Mouse (Mus musculus): ENCODE data around the gene Pagr1b. TPM values are rescaled to one million over a fixed set of nuclear protein-coding genes. Genes with fewer than 3 reads are reported as not detected.

Pagr1b gene
- polyA plus RNA-seq, 1 experiment: 0.48 TPM

DNA sequence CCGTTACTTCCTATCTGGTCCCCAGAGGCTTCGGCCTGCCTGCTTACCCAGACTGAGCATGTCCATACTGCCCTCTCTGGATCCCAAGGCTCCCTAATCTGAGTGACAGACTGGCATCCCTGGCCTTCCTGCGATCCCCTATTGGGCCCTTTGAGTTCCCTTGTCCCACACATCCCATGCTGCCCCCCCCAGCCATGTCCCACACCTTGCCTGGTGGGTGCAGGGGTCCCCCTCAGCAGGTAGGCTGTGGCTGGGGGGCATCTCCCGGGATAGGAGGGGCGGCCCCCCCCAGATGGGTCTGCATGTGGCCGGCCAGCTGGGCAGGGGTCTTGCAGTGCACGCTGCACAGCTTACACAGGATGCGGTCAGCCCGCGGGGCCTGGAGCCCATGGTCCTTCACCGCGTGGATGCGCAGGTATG is 7.0 kb upstream of the Pagr1b start:
- Histone ChIP-seq H3K27ac (ENCODE audit: insufficient read depth, low read length) (no peak overlapping the region), H3K4me1 (ENCODE audit: control insufficient read depth, insufficient read depth, insufficient read length) (peaks cover 43% of the 10 kb centered on the region), H3K4me3 (ENCODE audit: extremely low read depth, insufficient read depth, insufficient read length) (no peak overlapping the region), H3K36me3 (ENCODE audit: control insufficient read depth, insufficient read depth, low read length) (peaks cover 16% of the 10 kb centered on the region), H3K27me3 (ENCODE audit: control insufficient read depth, insufficient read depth, low read length) (no peaks in the 10 kb centered on the region)
- 71% methylated on average over 13 of the region's 13 CpGs for WGBS
- no peak for TF ChIP-seq POLR2A (IDR thresholded peaks at IDR 0.05; ENCODE audit: low read depth, low read length)
- TF ChIP-seq CTCF (IDR thresholded peaks at IDR 0.05; ENCODE audit: extremely low read depth, insufficient read depth, insufficient read length, insufficient replicate concordance): no peak
- no peak for DNase-seq (ENCODE audit: low read depth in 1 of 2, low spot score in 2 of 2)

- WGBS: 76% methylated on average over 7 of the region's 7 CpGs
- H3K4me1 ChIP-seq (ENCODE audit: control insufficient read depth, insufficient read depth, insufficient read length): peaks cover 37% of the 10 kb centered on the region
- H3K4me3 ChIP-seq (ENCODE audit: extremely low read depth, insufficient read depth, insufficient read length): no peak overlapping the region
- H3K27ac ChIP-seq (ENCODE audit: insufficient read depth, low read length): no peak overlapping the region
- no peak for DNase-seq (ENCODE audit: low read depth in 1 of 2, low spot score in 2 of 2)
- TF ChIP-seq CTCF (IDR thresholded peaks at IDR 0.05; ENCODE audit: extremely low read depth, insufficient read depth, insufficient read length, insufficient replicate concordance) (no peak), POLR2A (IDR thresholded peaks at IDR 0.05; ENCODE audit: low read depth, low read length) (no peak)
- H3K36me3 ChIP-seq (ENCODE audit: control insufficient read depth, insufficient read depth, low read length): peaks cover 16% of the 10 kb centered on the region
- H3K27me3 ChIP-seq (ENCODE audit: control insufficient read depth, insufficient read depth, low read length): no peaks in the 10 kb centered on the region
Observed at GRCm38 (mm10) chr7:127022528-127023271, 6.4 kb upstream of the Pagr1b start.

DNA sequence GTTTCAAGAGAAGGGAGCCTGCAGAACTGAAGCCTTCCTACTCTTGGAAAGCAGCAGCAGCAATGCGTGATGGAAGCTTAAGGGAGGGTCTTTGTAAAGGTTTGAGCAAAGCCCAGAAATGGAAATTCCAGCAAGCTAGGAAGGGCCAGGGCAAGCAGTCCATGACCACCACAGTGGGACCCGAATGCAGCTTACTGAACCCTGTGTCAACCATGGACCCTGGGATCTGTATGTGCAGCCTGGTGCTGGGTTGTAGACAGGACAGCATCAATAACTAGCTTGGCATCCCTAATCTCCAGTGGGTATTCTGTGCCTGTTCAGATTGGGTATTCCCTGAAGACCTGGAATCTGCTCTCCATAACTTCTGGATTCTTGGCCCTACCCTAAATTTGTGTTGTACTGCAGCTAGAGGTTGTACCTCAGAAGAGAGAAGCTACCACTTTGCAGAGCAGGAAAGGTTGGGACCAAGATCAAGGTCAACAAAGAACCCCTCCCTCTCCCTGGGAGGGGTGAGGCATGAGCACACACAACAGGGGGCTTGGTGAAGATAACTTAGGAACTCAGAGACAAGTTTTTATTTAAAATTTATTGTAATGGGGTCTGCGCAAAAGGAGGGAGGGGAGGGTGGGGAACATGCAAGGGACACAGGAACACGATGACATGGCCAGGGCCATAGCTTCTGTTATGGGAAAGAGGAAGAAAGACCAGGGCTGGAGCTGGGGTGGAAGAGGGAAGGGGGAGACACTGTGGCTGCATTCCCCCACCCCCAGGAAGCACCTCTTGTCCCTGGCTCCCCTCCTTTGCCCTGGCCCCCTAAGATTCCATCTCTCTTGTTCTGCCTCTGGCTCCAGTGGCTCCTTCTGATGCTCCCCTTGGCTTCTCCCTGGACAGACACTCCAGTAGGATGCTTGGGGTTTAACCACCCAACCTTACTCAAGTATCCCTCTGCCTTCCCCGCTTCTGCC is 5.6 kb upstream of the Pagr1b start:
- DNase-seq (ENCODE audit: low read depth in 1 of 2, low spot score in 2 of 2): no peak
- no peaks in the 10 kb centered on the region for H3K27me3 ChIP-seq (ENCODE audit: control insufficient read depth, insufficient read depth, low read length)
- 54% methylated on average over 5 of the region's 5 CpGs for WGBS
- peaks cover 16% of the 10 kb centered on the region for H3K36me3 ChIP-seq (ENCODE audit: control insufficient read depth, insufficient read depth, low read length)
- H3K4me3 ChIP-seq (ENCODE audit: extremely low read depth, insufficient read depth, insufficient read length): no peak overlapping the region; the same call in 1 of the 2 replicates
- no peak overlapping the region for H3K27ac ChIP-seq (ENCODE audit: insufficient read depth, low read length)
- TF ChIP-seq POLR2A (IDR thresholded peaks at IDR 0.05; ENCODE audit: low read depth, low read length) (no peak), CTCF (IDR thresholded peaks at IDR 0.05; ENCODE audit: extremely low read depth, insufficient read depth, insufficient read length, insufficient replicate concordance) (no peak)
- H3K4me1 ChIP-seq (ENCODE audit: control insufficient read depth, insufficient read depth, insufficient read length): peaks cover 37% of the 10 kb centered on the region

GRCm38 (mm10) chr7:127020901-127021562 is 4.7 kb upstream of the Pagr1b start, which contains the start of the genes Gm42742 and Prrt2:
TSS of gene Gm42742 (minus strand) at chr7:127021097.
TSS of gene Prrt2 (minus strand) at chr7:127021211.
- no peak for TF ChIP-seq CTCF (IDR thresholded peaks at IDR 0.05; ENCODE audit: extremely low read depth, insufficient read depth, insufficient read length, insufficient replicate concordance)
- H3K27me3 ChIP-seq (ENCODE audit: control insufficient read depth, insufficient read depth, low read length): no peaks in the 10 kb centered on the region
- peak within 1 kb of the TSS; percentile 43; the same call in 1 of the 2 replicates for H3K4me3 ChIP-seq (ENCODE audit: extremely low read depth, insufficient read depth, insufficient read length)
- peak within 1 kb of the TSS; percentile 26; the same call in 1 of the 2 replicates for H3K27ac ChIP-seq (ENCODE audit: insufficient read depth, low read length)
- H3K36me3 ChIP-seq (ENCODE audit: control insufficient read depth, insufficient read depth, low read length): peaks cover 16% of the 10 kb centered on the region
- peak in 1 of 2 experiments; percentile 34 for DNase-seq (ENCODE audit: low read depth in 1 of 2, low spot score in 2 of 2)
- WGBS: 3% methylated on average over 35 of the region's 37 CpGs
- H3K4me1 ChIP-seq (ENCODE audit: control insufficient read depth, insufficient read depth, insufficient read length): peaks cover 37% of the 10 kb centered on the region

DNA sequence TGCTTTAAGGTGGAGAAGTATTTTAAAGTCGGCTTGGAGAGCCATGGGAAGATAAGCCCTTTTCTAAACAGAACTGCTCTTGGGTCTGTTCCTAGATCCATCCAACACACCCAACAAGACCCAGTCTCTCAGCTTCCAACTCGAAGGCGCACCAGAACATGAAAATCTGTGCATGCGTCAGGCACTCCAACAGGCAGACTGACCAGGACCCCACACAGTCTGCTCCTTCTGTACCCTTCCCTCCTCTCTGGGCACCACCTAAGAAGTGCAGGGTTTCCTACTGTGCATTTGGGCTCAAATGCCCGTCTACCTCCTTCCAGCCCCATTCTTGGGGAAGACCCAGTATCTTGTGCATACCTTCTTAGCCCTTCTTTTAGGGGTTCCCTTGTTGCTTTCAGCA is 4.2 kb upstream of the Pagr1b start:
- Histone ChIP-seq H3K27ac (ENCODE audit: insufficient read depth, low read length) (peak overlapping the region; percentile 26; the same call in 1 of the 2 replicates), H3K36me3 (ENCODE audit: control insufficient read depth, insufficient read depth, low read length) (peaks cover 16% of the 10 kb centered on the region), H3K4me3 (ENCODE audit: extremely low read depth, insufficient read depth, insufficient read length) (peak overlapping the region; percentile 43; the same call in 1 of the 2 replicates), H3K27me3 (ENCODE audit: control insufficient read depth, insufficient read depth, low read length) (no peaks in the 10 kb centered on the region), H3K4me1 (ENCODE audit: control insufficient read depth, insufficient read depth, insufficient read length) (peaks cover 37% of the 10 kb centered on the region)
- DNase-seq (ENCODE audit: low read depth in 1 of 2, low spot score in 2 of 2): no peak
- TF ChIP-seq CTCF (IDR thresholded peaks at IDR 0.05; ENCODE audit: extremely low read depth, insufficient read depth, insufficient read length, insufficient replicate concordance) (no peak), POLR2A (IDR thresholded peaks at IDR 0.05; ENCODE audit: low read depth, low read length) (no peak)
- WGBS: 71% methylated on average over 5 of the region's 5 CpGs

DNA sequence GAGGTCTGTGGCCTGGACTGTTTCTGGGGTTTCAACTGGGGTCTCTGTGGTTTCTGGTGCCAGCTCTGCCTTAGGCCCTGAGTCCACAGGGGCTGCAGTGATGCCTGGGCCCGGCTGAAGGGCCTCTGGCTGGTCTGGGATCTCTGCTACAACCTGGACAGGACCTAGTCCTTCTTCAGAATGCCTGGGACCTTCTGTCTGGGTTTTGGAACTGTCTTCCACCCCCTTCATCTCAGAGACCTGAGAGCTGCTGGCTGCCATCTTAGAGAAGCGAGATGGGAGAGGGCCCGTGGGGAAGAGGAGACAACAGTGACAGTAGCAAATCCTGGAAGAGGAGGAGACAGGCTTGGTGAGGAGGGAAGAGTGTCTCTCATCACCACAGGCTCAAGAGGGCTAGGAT is 3.7 kb upstream of the Pagr1b start:
- Histone ChIP-seq H3K27me3 (ENCODE audit: control insufficient read depth, insufficient read depth, low read length) (no peaks in the 10 kb centered on the region), H3K4me3 (ENCODE audit: extremely low read depth, insufficient read depth, insufficient read length) (no peak overlapping the region), H3K27ac (ENCODE audit: insufficient read depth, low read length) (no peak overlapping the region), H3K36me3 (ENCODE audit: control insufficient read depth, insufficient read depth, low read length) (peaks cover 17% of the 10 kb centered on the region), H3K4me1 (ENCODE audit: control insufficient read depth, insufficient read depth, insufficient read length) (peaks cover 37% of the 10 kb centered on the region)
- 84% methylated on average over 3 of the region's 3 CpGs for WGBS
- DNase-seq (ENCODE audit: low read depth in 1 of 2, low spot score in 2 of 2): no peak
- no peak for TF ChIP-seq CTCF (IDR thresholded peaks at IDR 0.05; ENCODE audit: extremely low read depth, insufficient read depth, insufficient read length, insufficient replicate concordance)
- TF ChIP-seq POLR2A (IDR thresholded peaks at IDR 0.05; ENCODE audit: low read depth, low read length): no peak
